Mouse (Mus musculus) neural tube, embryonic 12.5 days (tissue): ENCODE results near the gene Zfp995. TPM values are rescaled to one million over a fixed set of nuclear protein-coding genes. Genes with fewer than 3 reads are reported as not detected.
"Not testable (repeated sequence)": the region's sequence is repeated elsewhere in the genome, so short reads cannot be mapped to it uniquely, and the experiment has no call there.

ENCODE experiments used
- ATAC-seq: fragments of 200-750 bp; cut with Nextera tagmentation; 2 replicates; pipeline ENCODE4 v1.8.0; 2017; ENCODE audit warnings: low read depth, mild to moderate bottlenecking, moderate TSS enrichment, moderate library complexity; ENCODE audit not compliant: low FRiP score
- H3K27ac ChIP-seq: fragments of 300-500 bp; sonication (generic); 2 replicates; pipeline ENCODE4 v1.5.1; 2016
- H3K27me3 ChIP-seq: fragments of 300-500 bp; sonication (generic); replicated peaks from 2 replicates; pipeline ENCODE4 v1.6.1; 2016; ENCODE audit warnings: mild to moderate bottlenecking
- H3K36me3 ChIP-seq: fragments of 300-500 bp; sonication (generic); 2 replicates; pipeline ENCODE4 v1.6.1; 2016; ENCODE audit warnings: mild to moderate bottlenecking
- H3K4me1 ChIP-seq: fragments of 300-500 bp; sonication (generic); 2 replicates; pipeline ENCODE4 v1.6.1; 2016
- H3K4me2 ChIP-seq: fragments of 300-500 bp; sonication (generic); replicated peaks from 2 replicates; pipeline ENCODE4 v1.6.1; 2016; ENCODE audit warnings: mild to moderate bottlenecking
- H3K4me3 ChIP-seq: fragments of 300-500 bp; sonication (generic); 2 replicates; pipeline ENCODE4 v1.5.1; 2016
- H3K9ac ChIP-seq: fragments of 300-500 bp; sonication (generic); 2 replicates; pipeline ENCODE4 v1.6.1; 2016; ENCODE audit warnings: mild to moderate bottlenecking
- H3K9me3 ChIP-seq: fragments of 300-500 bp; sonication (generic); 2 replicates; pipeline ENCODE4 v1.6.1; 2016; ENCODE audit warnings: mild to moderate bottlenecking
- WGBS: fragments of 180-500 bp; shearing (Covaris S2); methylation state at CpG from one replicate; pipeline ENCODE4 v1.1.7; 2016; 5-methylcytosine and 5-hydroxymethylcytosine counted together
- polyA plus RNA-seq: library from polyadenylated mRNA; unstranded; fragments of >200 nt; fragmentation: Nextera tagmentation; extraction: Ambion mirVana; gene quantifications from 2 replicates; pipeline ENCODE4 v1.2.1, GENCODE M21; 2016

Zfp995 gene
- polyA plus RNA-seq, result 7.9 and 8.7 TPM in 2 replicates

DNA sequence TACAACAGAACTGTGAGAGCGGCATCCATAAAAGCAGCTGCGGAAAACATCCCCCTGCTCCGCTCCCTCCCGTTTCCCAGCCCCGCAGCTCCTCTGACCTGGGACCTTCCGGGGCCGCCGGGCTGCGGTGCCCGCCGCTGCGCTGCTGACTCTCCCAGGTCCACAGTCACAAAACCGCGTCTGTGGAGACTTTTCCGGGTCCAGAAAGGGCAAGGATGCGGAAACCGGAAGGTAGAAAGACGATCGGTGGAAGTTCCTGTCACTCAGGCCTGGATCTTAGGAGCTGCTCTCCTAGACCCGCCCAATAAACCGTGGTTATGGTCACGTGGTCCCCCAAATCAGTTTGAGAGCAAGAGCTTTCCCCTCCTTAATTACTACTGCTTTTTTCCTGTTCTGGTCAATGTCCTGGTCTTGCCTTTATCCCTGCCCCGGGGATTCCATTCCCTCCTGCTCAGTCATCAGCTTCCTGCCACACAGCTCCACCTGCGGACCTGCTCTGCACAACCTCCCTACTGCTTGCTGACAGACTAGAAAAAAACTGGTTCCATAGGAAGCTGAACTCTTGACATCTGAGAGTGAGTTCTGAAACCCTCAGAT lies at the start of gene Zfp995:
Gene Zfp995, minus strand, starts transcription at position 471 of the 597 bp plus-strand sequence.
- peak within 1 kb of the TSS; percentile 72 for H3K9ac ChIP-seq
- peak; percentile 99 for ATAC-seq
- H3K9me3 ChIP-seq, H3K36me3 ChIP-seq, H3K4me1 ChIP-seq, H3K27me3 ChIP-seq, H3K27ac ChIP-seq: not testable (repeated sequence)
- peak within 1 kb of the TSS; percentile 64 for H3K4me3 ChIP-seq
- under 1% methylated on average over 24 of the region's 24 CpGs for WGBS
- peak within 1 kb of the TSS; percentile 75 for H3K4me2 ChIP-seq

DNA sequence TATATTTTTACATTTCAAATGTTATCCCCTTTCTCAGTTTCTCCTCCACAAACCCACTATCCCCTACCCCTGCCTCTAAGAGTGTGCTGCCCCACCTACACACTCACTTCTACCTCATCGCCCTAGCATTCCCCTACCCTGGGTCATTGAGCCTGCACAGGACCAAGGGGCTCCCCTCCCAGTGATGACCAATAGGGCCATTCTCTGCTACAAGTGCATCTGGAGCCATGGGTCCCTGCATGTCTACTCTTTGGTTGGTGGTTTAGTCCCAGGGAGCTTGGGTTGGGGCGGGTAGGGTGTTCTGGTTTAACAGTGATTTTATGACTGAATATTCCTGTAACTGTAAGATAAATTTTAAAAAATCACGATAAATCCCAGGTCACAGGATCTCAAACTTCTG lies 687 bp downstream of the Zfp995 start:
- Histone ChIP-seq H3K9ac (peak overlapping the region; percentile 72), H3K27me3 (no peaks in the 10 kb centered on the region), H3K36me3 (no peaks in the 10 kb centered on the region), H3K9me3 (no peaks in the 10 kb centered on the region), H3K4me3 (peak overlapping the region; percentile 64), H3K4me1 (no peaks in the 10 kb centered on the region), H3K27ac (no peak overlapping the region), H3K4me2 (peak overlapping the region; percentile 75)
- peak; percentile 90 for ATAC-seq
- WGBS, result 1% methylated on average over 3 of the region's 3 CpGs

DNA sequence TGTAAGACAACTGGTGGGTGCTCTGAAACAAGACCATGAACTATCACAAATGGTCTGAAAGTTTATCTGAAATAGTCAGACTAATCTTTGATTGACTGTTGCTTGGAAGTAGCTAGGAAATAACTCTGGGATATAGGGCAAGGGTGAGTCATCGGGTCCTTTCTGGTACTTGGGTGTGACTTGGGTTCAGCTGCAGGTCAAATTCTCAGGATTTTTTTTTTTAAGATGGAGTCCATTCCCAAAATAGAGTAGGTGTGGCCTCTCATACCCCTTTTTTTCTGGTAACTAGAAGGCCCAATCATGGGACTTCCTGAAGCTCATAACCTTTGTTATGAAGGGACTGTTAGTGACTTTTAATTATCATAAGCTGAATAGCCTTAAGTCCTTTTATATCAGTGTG lies 38.5 kb downstream of the Zfp995 start:
- no peaks in the 10 kb centered on the region for H3K27me3 ChIP-seq
- H3K27ac ChIP-seq, result no peak overlapping the region
- H3K36me3 ChIP-seq, result no peaks in the 10 kb centered on the region
- no peak for ATAC-seq
- H3K4me1 ChIP-seq, result no peaks in the 10 kb centered on the region
- H3K9me3 ChIP-seq, result no peaks in the 10 kb centered on the region
- 86% methylated on average over 1 of the region's 1 CpGs for WGBS
- H3K4me3 ChIP-seq, result no peak overlapping the region
- no peak overlapping the region for H3K4me2 ChIP-seq
- H3K9ac ChIP-seq, result no peak overlapping the region

DNA sequence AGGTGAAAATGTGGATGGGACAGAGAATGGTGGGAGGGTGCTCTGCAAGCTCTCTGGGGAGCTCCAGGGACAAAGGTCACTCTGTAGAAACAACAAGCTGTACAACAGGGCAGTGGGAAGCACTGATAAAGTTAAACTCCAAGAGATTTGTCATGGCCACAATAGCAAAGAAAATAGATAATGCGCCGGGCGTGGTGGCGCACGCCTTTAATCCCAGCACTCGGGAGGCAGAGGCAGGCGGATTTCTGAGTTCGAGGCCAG lies 63.5 kb downstream of the Zfp995 start:
- H3K9ac ChIP-seq, H3K27ac ChIP-seq, H3K36me3 ChIP-seq, H3K9me3 ChIP-seq, H3K4me3 ChIP-seq, H3K4me2 ChIP-seq, H3K4me1 ChIP-seq, H3K27me3 ChIP-seq: not testable (repeated sequence)
- ATAC-seq, result 0 out of 2 replicates have a peak, but pooled peaks have one; percentile 5
- 88% methylated on average over 8 of the region's 8 CpGs for WGBS

DNA sequence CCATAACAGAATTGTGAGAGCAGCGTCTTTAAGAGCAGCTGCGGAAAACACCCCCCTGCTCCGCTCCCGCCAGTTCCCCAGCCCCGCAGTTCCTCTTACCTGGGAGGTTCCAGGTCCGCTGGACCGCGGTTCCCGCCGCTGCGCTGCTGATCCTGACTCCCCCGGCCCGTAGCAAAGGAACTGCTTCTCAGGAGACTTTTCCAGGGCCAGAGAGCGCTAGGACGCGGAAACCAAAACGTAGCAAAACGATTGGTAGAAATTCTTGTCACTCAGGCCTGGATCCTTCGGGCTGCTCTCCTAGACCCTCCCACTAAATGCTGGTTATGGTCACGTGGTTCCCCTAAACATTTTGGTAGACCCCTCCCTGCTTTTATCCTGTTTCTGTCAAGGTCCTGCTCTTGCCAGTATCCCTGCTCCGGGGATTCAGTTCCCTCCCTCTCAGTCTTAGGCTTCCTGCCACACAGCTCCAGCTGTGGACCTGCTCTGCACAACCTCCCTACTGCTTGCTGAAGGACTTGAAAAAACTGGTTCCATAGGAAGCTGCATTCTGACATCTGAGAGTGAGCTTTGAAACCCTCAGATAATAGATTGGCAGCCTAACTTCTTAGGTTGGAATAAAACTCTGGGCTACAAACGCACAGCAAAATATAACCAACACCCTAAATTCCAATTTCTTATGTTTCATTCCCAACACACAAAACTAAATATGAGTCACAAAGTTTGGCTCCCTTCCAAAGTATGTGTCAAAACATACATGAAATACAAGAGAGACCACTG lies 64.0 kb downstream of the Zfp995 start, which contains the start of gene Zfp820:
Gene Zfp820, minus strand, starts transcription at position 228 of the 777 bp plus-strand sequence.
- Histone ChIP-seq H3K4me1 (no peaks in the 10 kb centered on the region), H3K27ac (no peak within 1 kb of the TSS), H3K27me3 (no peaks in the 10 kb centered on the region), H3K9ac (peak within 1 kb of the TSS; percentile 55), H3K36me3 (no peaks in the 10 kb centered on the region), H3K4me3 (peak within 1 kb of the TSS; percentile 59), H3K9me3 (no peaks in the 10 kb centered on the region), H3K4me2 (peak within 1 kb of the TSS; percentile 68)
- peak; percentile 97 for ATAC-seq
- 4% methylated on average over 22 of the region's 22 CpGs for WGBS

DNA sequence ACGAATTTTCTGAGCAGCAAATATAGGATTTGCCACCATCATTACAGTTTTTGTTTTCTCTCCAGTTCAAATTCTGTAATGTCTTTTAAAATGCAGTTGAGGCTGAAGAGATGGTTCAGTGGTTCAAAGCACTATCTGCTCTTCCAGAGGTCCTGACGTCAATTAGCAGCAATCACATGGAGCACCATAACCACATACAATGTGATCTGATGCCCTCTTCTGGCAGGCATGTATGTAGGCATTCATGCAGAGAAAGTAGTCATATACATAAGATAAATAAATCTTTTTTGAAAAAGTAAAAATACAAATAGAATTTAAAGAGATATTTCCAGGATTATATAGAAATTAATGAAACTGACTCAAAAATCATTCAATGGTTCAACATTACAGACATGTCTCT lies 71.2 kb downstream of the Zfp995 start:
- WGBS, result 65% methylated on average over 2 of the region's 2 CpGs

More for the DNA sequence above, 71.2 kb downstream of the Zfp995 start:
- H3K36me3 ChIP-seq, result no peaks in the 10 kb centered on the region
- H3K27me3 ChIP-seq, result no peaks in the 10 kb centered on the region
- H3K4me2 ChIP-seq, result no peak overlapping the region
- no peaks in the 10 kb centered on the region for H3K4me1 ChIP-seq
- no peak overlapping the region for H3K9ac ChIP-seq
- H3K4me3 ChIP-seq, result no peak overlapping the region
- no peak for ATAC-seq
- H3K27ac ChIP-seq, result no peak overlapping the region
- H3K9me3 ChIP-seq, result no peaks in the 10 kb centered on the region

Other genes with a start within 250 kb of the Zfp995 start
- 13.4 and 19.6 TPM in 2 replicates for gene Gm10226, start 218.1 kb downstream of the Zfp995 start, polyA plus RNA-seq
- gene Zfp760, start 202.2 kb downstream of the Zfp995 start, polyA plus RNA-seq, result 15.9 and 16.2 TPM in 2 replicates
- 9.9 and 10.6 TPM in 2 replicates for gene Zfp229, start 179.1 kb downstream of the Zfp995 start, polyA plus RNA-seq
- 3.5 and 4.0 TPM in 2 replicates for gene Zfp820, start 64.2 kb downstream of the Zfp995 start, polyA plus RNA-seq
- 20.7 and 22.2 TPM in 2 replicates for gene Zfp942, start 52.5 kb upstream of the Zfp995 start, polyA plus RNA-seq
- 17.3 and 21.3 TPM in 2 replicates for gene Zfp943, start 52.6 kb upstream of the Zfp995 start, polyA plus RNA-seq